Mouse (Mus musculus): ENCODE measurements around the gene Slc25a38.

DNA sequence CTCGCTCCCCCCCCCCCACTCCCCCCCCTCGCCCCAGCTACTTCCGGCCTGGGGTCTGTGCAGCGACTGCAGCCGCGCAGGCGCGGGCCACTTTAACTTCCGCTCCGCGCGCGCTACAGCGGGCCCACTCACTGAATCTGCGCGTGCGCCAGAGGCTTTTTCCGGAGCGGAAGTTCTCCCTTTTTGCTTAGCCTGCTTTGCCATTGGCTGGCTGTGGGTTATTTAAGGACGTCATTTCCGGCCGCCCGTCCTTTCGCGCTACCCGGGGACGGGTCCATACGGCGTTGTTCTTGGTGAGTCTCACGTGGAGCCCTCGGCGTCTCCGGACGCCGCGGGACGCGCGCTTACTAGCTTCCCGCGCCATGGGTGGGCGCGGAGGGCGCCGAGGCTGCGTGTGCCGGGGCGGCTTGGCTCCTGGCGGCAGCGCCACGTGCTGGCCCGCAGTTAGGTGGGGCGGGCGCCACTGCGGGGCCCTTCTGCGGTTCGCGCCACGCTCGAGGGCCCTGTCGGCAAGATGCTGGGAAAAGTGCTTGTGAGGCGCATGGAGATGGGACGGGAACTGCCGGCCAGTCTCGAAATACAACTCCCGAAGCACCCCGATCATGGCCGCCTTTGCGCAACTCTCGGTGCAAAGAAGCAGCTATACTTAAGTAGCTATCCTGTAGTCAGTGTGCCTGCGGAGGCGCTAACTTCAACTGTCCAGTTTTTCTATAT, 17.5 kb downstream of the Slc25a38 start, which contains the start of gene Rpsa:
- TF ChIP-seq POLR2A (IDR thresholded peaks at IDR 0.05; ENCODE audit: borderline replicate concordance, control insufficient read depth, low read depth, low read length) (peak; percentile 88), CTCF (IDR thresholded peaks at IDR 0.05; ENCODE audit: control insufficient read depth, insufficient read depth, low read length) (no peak)

All from bone marrow, adult 2 months (tissue).